Mouse (Mus musculus): ENCODE data around the gene Gm9887.

GRCm38 (mm10) chr12:69402100-69402499, 29.8 kb upstream of the Gm9887 start:
- TF ChIP-seq CTCF (conservative IDR thresholded peaks at IDR 0.05; ENCODE audit: insufficient read depth, insufficient read length, low read depth, low read length) (no peak), POLR2A (IDR thresholded peaks at IDR 0.05; ENCODE audit: low read depth, low read length) (no peak)
